Mouse (Mus musculus) heart, postnatal 0 days (tissue): ENCODE measurements around the gene Zhx3. TPM values are rescaled to one million over a fixed set of nuclear protein-coding genes. Genes with fewer than 3 reads are reported as not detected.
A peak's percentile ranks its signal among the peaks of the same experiment; 100 is the strongest.

Source experiments
- ATAC-seq: fragments of 200-750 bp; cut with Nextera tagmentation; 2 replicates; pipeline ENCODE4 v1.8.0; 2017; ENCODE audit warnings: low read depth, moderate number of reproducible peaks, moderate library complexity; ENCODE audit not compliant: insufficient read depth
- DNase-seq: peaks from one replicate; pipeline ENCODE4 v3.0.0-alpha.2; 2016; ENCODE audit warnings: low spot score
- H3K27ac ChIP-seq: fragments of 300-500 bp; sonication (generic); 2 replicates; pipeline ENCODE4 v1.5.1; 2014; ENCODE audit warnings: low read depth, mild to moderate bottlenecking
- H3K27me3 ChIP-seq: fragments of 300-500 bp; sonication (generic); 2 replicates; pipeline ENCODE4 v1.6.1; 2014; ENCODE audit warnings: low read length, mixed read lengths; ENCODE audit not compliant: control insufficient read depth, insufficient read depth
- H3K36me3 ChIP-seq: fragments of 300-500 bp; sonication (generic); replicated peaks from 2 replicates; pipeline ENCODE4 v1.6.1; 2014; ENCODE audit warnings: low read length, mixed read lengths; ENCODE audit not compliant: control insufficient read depth, insufficient read depth
- H3K4me1 ChIP-seq: fragments of 300-500 bp; sonication (generic); 2 replicates; pipeline ENCODE4 v1.6.1; 2014; ENCODE audit warnings: antibody characterized with exemption; ENCODE audit not compliant: control insufficient read depth, insufficient read depth
- H3K4me2 ChIP-seq: fragments of 300-500 bp; sonication (generic); 2 replicates; pipeline ENCODE4 v1.6.1; 2014; ENCODE audit warnings: low read depth, mild to moderate bottlenecking, low read length, moderate library complexity
- H3K4me3 ChIP-seq: fragments of 300-500 bp; sonication (generic); 2 replicates; pipeline ENCODE4 v1.5.1; 2014; ENCODE audit warnings: low read depth, low read length
- H3K9ac ChIP-seq: fragments of 300-500 bp; sonication (generic); replicated peaks from 2 replicates; pipeline ENCODE4 v1.6.1; 2014; ENCODE audit warnings: low read depth, low read length, mixed read lengths
- H3K9me3 ChIP-seq: fragments of 300-500 bp; sonication (generic); replicated peaks from 2 replicates; pipeline ENCODE4 v1.6.1; 2016; ENCODE audit warnings: low read length; ENCODE audit not compliant: control insufficient read depth
- CTCF ChIP-seq: IDR thresholded peaks from 2 replicates; pipeline ENCODE4 v1.5.1; 2016; ENCODE audit warnings: antibody characterized with exemption, control low read depth, low read depth
- EP300 ChIP-seq: IDR thresholded peaks from 2 replicates; pipeline ENCODE4 v1.6.1; 2016; ENCODE audit warnings: antibody characterized with exemption, low read depth
- WGBS: fragments of 180-500 bp; shearing (Covaris S2); extraction: QIAGEN DNeasy Blood & Tissue Kit; methylation state at CpG from one replicate; pipeline ENCODE4 v1.1.7; 2014; 5-methylcytosine and 5-hydroxymethylcytosine counted together
- polyA plus RNA-seq: library from polyadenylated mRNA; unstranded; fragments of >200 nt; fragmentation: Nextera tagmentation; extraction: Ambion mirVana; gene quantifications from 2 replicates; pipeline ENCODE4 v1.2.1, GENCODE M21; 2015
- total RNA-seq: library from RNA; depleted of rRNA; stranded (reverse); fragments of >200 nt; gene quantifications from 2 replicates; pipeline ENCODE4 v1.2.3, GENCODE M21; 2014; ENCODE audit warnings: low replicate concordance

Gene Zhx3
- total and polyA plus RNA-seq, 2 experiments from 2014 or later, result 4.7 to 18.3 TPM

DNA sequence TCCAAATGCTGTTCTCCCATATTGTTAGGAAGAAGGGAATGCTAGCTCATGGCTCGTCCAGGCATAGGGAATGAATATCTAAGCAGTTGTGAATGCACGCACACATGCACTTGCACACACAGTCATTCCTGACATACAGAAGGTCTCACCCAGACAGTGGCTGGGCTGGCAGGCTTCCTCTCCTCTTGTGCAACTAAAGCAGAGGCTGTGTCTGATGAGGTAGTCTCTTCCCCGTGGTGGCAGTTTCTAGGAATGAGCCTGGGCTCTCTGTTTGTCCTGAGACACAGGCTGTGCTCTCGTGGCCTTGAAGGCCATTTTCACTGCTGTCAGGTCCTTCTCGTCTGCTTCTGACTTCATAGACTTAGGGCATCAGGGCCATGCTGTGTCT, 128.0 kb downstream of the Zhx3 start:
- no peak overlapping the region for H3K4me3 ChIP-seq
- DNase-seq (no peak), ATAC-seq (no peak)
- H3K9ac ChIP-seq, result no peak overlapping the region
- 57% methylated on average over 5 of the region's 5 CpGs for WGBS
- peaks cover 24% of the 10 kb centered on the region for H3K36me3 ChIP-seq
- TF ChIP-seq EP300 (no peak), CTCF (no peak)
- no peak overlapping the region for H3K4me2 ChIP-seq
- H3K9me3 ChIP-seq, result no peaks in the 10 kb centered on the region
- peak overlapping the region; percentile 76 for H3K27ac ChIP-seq
- H3K4me1 ChIP-seq, result peaks cover 49% of the 10 kb centered on the region
- H3K27me3 ChIP-seq, result no peaks in the 10 kb centered on the region

- Histone ChIP-seq H3K9ac (0 out of 2 replicates have a peak overlapping the region, but pooled peaks have one; percentile 21), H3K27ac (peak overlapping the region; percentile 76), H3K27me3 (no peaks in the 10 kb centered on the region), H3K4me1 (peaks cover 55% of the 10 kb centered on the region), H3K9me3 (no peaks in the 10 kb centered on the region), H3K36me3 (peaks cover 18% of the 10 kb centered on the region), H3K4me2 (no peak overlapping the region), H3K4me3 (no peak overlapping the region)
- DNase-seq (peak; percentile 86), ATAC-seq (peak; percentile 79)
- TF ChIP-seq EP300 (0 out of 2 replicates have a peak, but pooled peaks have one; percentile 25), CTCF (peak; percentile 73)
- 68% methylated on average over 7 of the region's 7 CpGs for WGBS
These were observed 128.6 kb downstream of the Zhx3 start for GRCm38 (mm10) chr2:160744040-160744822.

DNA sequence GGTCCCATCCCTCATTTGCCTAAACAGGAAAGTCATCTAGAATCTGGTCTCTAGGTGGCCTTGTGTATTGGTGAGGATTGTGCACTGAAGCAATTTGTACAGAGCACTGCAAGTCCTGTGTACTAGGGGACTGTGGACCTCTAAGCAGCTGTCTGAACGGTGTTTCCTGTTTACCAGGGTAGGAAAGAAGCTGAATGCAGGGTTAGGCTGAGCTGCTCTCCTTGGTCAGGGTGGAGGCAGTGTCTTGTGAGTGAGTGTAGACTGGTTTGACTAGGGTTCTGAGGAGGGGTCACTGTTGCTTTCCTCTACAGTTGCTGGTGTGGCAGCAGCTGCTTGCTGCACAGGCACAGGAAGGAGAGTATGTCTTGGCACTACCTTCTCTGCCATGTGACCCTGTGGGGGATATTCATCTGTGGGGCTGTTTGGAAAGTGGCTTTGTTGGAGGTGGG, 130.6 kb downstream of the Zhx3 start:
- Histone ChIP-seq H3K27me3 (no peaks in the 10 kb centered on the region), H3K4me2 (no peak overlapping the region; the same call in 1 of the 2 replicates), H3K4me1 (peaks cover 73% of the 10 kb centered on the region), H3K4me3 (no peak overlapping the region), H3K36me3 (no peaks in the 10 kb centered on the region), H3K9me3 (no peaks in the 10 kb centered on the region), H3K27ac (peak overlapping the region; percentile 76), H3K9ac (no peak overlapping the region; the same call in 1 of the 2 replicates)
- no peak for TF ChIP-seq EP300
- 43% methylated on average over 1 of the region's 1 CpGs for whole genome bisulfite sequencing
- peak; percentile 26; the same call in 1 of the 2 replicates for ATAC-seq
- no peak for DNase-seq

DNA sequence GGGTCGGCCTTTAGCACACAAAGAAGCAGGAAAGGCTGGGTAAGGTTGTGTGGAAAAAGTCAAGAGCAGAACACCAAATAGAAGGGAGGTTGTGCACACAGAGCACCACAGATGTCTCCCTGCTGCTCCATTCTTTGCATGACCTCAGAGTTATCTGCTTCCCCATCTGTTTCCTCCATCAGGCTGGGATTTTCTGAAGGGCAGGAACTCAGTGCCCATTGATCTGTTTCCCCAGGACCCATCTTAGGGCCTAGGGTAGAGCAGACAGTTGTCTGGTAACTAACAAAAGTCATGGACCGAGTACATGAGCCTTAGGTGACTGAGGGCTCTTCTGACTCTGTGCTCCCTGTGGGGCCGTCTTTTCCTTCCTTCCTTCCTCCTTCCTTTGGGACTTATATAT, 131.2 kb downstream of the Zhx3 start:
- H3K27ac ChIP-seq, result peak overlapping the region; percentile 76
- no peaks in the 10 kb centered on the region for H3K27me3 ChIP-seq
- no peaks in the 10 kb centered on the region for H3K36me3 ChIP-seq
- TF ChIP-seq EP300 (0 out of 2 replicates have a peak, but pooled peaks have one; percentile 48), CTCF (no peak)
- H3K4me3 ChIP-seq, result no peak overlapping the region
- H3K4me2 ChIP-seq, result no peak overlapping the region; the same call in 1 of the 2 replicates
- H3K9ac ChIP-seq, result no peak overlapping the region; the same call in 1 of the 2 replicates
- H3K9me3 ChIP-seq, result no peaks in the 10 kb centered on the region
- no peak for ATAC-seq
- no peak for DNase-seq
- H3K4me1 ChIP-seq, result peaks cover 76% of the 10 kb centered on the region
- WGBS, result 67% methylated on average over 3 of the region's 3 CpGs

DNA sequence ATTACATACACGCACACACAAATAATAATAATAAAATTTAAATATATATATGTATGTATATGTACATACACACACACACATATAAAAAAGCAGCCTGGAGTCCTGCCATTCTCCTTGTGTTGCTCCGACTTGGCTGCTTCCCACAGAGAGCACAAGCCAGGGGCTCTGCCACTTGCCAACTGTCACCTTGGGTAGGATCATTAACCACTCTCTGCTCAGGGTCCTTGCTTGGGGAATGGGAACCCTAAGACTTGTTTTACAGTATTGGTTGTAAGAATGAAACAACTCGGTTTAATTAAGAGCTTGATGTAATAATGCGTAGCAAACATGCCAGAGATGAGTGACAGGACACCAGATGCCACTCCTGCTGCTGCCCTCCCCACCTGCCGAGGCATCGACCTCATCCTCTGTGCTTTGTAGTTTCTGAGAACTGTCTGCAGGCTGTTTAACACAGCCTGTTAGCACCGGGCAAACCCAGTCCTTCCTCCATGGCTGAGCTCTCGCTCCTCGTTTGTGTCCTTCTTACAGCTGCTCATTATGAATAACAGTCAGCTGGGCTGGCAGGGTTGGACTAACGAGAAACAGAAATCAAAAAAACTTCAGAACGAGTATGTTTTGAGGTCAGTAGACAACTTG, 132.2 kb downstream of the Zhx3 start:
- H3K4me2 ChIP-seq, result no peak overlapping the region; the same call in 1 of the 2 replicates
- peak overlapping the region; percentile 76 for H3K27ac ChIP-seq
- H3K27me3 ChIP-seq, result no peaks in the 10 kb centered on the region
- ATAC-seq, result no peak
- 59% methylated on average over 11 of the region's 11 CpGs for WGBS
- TF ChIP-seq EP300, result no peak
- TF ChIP-seq CTCF, result no peak
- H3K9me3 ChIP-seq, result no peaks in the 10 kb centered on the region
- H3K36me3 ChIP-seq, result peaks cover under 1% of the 10 kb centered on the region; the same call in 1 of the 2 replicates
- peaks cover 79% of the 10 kb centered on the region for H3K4me1 ChIP-seq
- H3K9ac ChIP-seq, result no peak overlapping the region
- H3K4me3 ChIP-seq, result no peak overlapping the region
- DNase-seq, result no peak
